Mouse (Mus musculus): Measurements from ENCODE around the gene Atp13a3.

Atp13a3 gene

GRCm38 (mm10) chr16:30271941-30272595, 133.7 kb downstream of the Atp13a3 start:
- DNase-seq: no peak

- no peak for DNase-seq
Observed at GRCm38 (mm10) chr16:30271223-30271761, 134.5 kb downstream of the Atp13a3 start.

- DNase-seq: no peak
Observed at GRCm38 (mm10) chr16:30267359-30267758, 138.4 kb downstream of the Atp13a3 start, which contains the start of gene Cpn2. TSS of gene Cpn2 (minus strand) at chr16:30267499.

- no peak for DNase-seq
Observed at GRCm38 (mm10) chr16:30266561-30266960, 139.2 kb downstream of the Atp13a3 start.

- DNase-seq: no peak
Observed at GRCm38 (mm10) chr16:30265611-30266010, 140.2 kb downstream of the Atp13a3 start.

GRCm38 (mm10) chr16:30263156-30263555, 142.6 kb downstream of the Atp13a3 start:
- no peak for DNase-seq

- DNase-seq: peak; percentile 66
Observed at GRCm38 (mm10) chr16:30262664-30263063, 143.1 kb downstream of the Atp13a3 start.

Measured in kidney, postnatal 14 days (tissue).